Mouse (Mus musculus): ENCODE data around the gene Nr2c1. TPM values are rescaled to one million over a fixed set of nuclear protein-coding genes. Genes with fewer than 3 reads are reported as not detected.

Gene Nr2c1
- polyA plus RNA-seq, 1 experiment from 2014 or later = 12.6 TPM

DNA sequence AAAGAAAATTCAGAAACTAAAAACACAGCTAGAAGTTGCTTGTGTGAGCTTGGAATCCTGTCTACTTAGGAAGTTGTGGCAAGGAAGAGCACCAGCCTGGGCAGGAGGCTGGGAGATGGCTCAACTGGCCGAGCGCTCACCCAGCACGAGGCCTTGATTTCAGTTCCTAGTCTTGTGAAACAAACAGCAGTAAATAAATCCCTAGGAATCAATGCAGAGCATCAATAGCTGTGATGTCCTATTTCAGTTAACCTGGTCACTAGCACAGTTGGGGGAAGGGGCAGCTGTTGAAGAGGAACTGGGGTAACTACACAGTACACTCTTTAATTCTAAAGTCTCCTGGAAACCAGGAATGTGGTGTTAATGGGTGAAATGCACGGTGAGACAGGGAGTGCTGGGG lies 57.1 kb downstream of the Nr2c1 start:
- TF ChIP-seq CTCF (IDR thresholded peaks at IDR 0.05) = no peak
- CTCF ChIA-PET = interaction anchor here (0.8 kb wide), 1 partner anchor 214 kb away, joined by 3 read pairs; no protein-coding TSS in a partner anchor
- no peaks in the 10 kb centered on the region for H3K27me3 ChIP-seq
- DNase-seq (ENCODE audit: low read depth, low spot score) = no peak
- POLR2A ChIA-PET = no interaction called here
- ATAC-seq = no peak
- in situ Hi-C loops (cut with MboI; ENCODE audit: low pct_unique_long_range_greater_than_20kb) = no loop called here

DNA sequence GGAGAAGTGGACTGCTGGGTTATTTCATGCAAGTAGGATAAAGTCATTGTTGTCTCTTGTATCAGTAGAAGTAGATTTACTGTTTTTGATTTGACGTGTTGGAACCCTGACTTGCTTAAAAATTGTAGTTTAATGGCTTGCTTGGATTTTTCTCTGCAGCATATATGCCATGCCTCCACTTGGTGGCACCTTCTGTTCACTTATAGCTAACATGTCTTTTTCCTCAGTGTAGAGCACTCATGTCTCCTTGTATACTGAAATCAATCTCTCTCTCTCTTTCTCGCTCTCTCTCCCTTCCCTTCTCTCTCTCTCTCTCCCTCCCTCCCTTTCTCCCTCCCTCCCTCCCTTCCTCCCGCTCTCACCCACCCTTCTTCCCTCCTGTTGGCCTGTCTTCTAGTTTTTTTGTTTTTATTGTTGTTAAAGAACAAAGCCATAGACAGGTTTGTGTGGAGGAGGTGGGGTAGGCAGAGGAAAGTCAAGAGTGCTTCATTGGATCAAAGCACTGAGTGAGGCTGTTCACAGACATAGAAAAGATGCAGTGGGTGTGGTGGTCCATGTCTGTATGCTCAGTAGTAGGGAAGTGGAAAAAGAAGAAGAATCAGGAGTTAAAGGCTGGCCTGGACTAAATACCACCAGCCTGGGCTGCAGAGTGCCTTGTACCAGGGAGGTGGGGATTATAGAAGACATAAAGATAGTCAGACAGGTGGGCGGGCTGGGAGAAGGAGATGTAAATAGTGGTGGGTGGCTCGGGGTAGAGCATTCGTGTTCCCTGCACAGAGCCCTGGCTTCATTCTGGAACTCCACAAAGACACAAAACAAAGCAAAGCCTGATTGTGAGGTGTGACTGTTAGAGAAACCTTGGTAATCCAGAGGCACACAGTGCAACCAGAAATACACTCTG lies 63.1 kb downstream of the Nr2c1 start:
- CTCF ChIA-PET = no interaction called here
- no peak for DNase-seq (ENCODE audit: low read depth, low spot score)
- no peak for ATAC-seq

DNA sequence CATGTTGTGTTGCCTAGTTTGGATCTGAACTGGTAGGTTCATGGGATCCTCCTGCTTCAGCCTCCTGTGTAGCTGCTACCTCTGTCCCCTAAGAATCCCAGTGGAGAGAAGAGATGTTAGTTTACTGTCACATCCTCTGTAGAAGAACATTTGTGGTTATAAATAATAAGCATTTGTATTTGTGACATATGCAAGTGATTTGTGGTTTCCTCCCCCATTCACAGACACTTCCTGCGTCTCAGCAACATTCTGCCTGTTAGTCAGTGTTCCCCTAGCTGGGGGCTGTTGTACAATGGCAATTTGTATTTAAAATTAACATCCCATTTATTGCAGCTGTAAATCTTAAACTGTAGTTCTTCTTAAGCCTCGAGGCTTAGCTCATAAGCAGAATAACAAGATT lies 63.9 kb downstream of the Nr2c1 start:
- POLR2A ChIA-PET = no interaction called here
- no peak for ATAC-seq
- no peak for DNase-seq (ENCODE audit: low read depth, low spot score)
- no peak for TF ChIP-seq CTCF (IDR thresholded peaks at IDR 0.05)
- no peaks in the 10 kb centered on the region for H3K27me3 ChIP-seq
- CTCF ChIA-PET = no interaction called here
- in situ Hi-C loops (cut with MboI; ENCODE audit: low pct_unique_long_range_greater_than_20kb) = no loop called here

More for the DNA sequence above, 63.1 kb downstream of the Nr2c1 start:
- no peak for TF ChIP-seq CTCF (IDR thresholded peaks at IDR 0.05)
- POLR2A ChIA-PET = no interaction called here
- in situ Hi-C loops (cut with MboI; ENCODE audit: low pct_unique_long_range_greater_than_20kb) = no loop called here
- no peaks in the 10 kb centered on the region for H3K27me3 ChIP-seq

DNA sequence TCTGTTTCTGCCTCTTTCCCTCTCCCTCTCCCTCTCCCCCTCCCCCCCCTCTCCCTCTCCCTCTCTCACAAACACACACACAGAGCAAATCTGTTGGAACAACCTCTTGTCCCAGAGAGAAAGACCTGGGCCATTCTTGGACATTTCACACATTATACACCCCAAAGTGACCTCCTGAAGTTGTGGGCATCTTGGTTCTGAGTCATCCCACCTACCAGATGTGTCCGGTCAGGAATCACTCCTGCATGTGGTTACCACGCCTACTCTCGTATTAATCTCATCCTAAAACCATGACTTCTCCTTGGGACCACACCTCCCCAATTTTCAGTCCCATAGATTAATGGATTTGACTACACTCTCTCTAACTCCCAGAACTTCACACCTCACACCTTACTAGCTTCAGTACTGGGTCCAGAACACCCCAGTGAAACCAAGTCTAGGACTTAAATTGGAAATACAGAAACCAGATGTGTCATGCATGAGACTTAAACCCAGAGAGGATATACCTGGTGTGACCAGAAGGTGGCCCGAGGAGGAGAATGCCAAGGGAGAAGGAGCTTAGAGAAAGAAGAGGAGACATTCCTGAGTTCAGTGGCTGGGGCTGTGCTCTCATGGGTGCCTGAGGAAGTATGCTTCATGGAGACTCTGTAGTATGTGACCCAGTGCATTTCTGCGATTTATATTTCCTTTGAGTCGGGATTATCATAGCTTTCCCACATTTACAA lies 77.4 kb downstream of the Nr2c1 start:
- peak; percentile 47 for ATAC-seq
- in situ Hi-C loops (cut with MboI; ENCODE audit: low pct_unique_long_range_greater_than_20kb) = no loop called here
- H3K27me3 ChIP-seq = no peaks in the 10 kb centered on the region
- ChIA-PET CTCF (interaction anchor here (0.6 kb wide), 1 partner anchor 11 kb away, joined by 4 read pairs; no protein-coding TSS in a partner anchor), POLR2A (no interaction called here)
- peak; percentile 52 for TF ChIP-seq CTCF (IDR thresholded peaks at IDR 0.05)
- no peak for DNase-seq (ENCODE audit: low read depth, low spot score)

DNA sequence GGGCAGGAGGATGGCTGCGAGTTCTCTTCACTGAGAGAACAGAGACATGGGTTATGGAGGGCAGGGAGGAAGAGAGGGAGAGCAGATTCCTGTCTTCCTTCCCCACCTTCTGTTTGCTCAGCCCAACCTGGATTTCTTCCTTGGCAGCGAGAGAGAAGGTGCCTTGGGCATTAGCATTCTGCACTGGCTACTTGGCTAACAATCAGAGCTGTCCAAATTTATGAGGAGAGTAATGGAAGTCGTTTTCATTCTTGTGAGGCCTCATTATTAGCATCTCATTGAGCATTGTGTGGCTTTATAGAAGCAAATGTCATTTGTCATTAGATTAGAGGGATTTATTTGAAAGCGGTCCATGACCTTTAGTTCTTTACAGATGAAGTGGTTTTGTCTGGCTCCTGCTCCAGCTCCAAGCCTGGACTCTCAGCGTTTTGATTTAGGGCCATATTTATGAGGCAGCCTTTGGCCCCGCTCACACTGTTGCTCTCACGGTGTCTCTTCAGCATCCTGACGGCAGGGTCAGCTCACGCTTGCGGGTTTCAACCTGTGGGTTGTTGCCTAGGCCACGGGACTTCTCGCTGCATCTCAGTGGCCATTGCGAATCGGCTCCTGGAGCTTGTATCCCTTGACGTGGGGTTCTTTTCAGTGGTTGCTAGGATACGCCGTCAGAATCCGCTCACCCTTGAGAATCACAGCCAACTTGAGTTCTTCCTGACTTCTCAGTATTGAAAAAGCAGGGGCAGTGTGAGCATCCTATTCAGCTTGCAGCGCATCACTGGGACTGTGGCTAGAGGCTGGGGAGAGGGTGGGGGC lies 82.6 kb downstream of the Nr2c1 start:
- CTCF ChIA-PET = no interaction called here
- TF ChIP-seq CTCF (IDR thresholded peaks at IDR 0.05) = no peak
- POLR2A ChIA-PET = no interaction called here
- in situ Hi-C loops (cut with MboI; ENCODE audit: low pct_unique_long_range_greater_than_20kb) = no loop called here
- ATAC-seq (no peak), DNase-seq (ENCODE audit: low read depth, low spot score) (no peak)
- H3K27me3 ChIP-seq = no peaks in the 10 kb centered on the region

DNA sequence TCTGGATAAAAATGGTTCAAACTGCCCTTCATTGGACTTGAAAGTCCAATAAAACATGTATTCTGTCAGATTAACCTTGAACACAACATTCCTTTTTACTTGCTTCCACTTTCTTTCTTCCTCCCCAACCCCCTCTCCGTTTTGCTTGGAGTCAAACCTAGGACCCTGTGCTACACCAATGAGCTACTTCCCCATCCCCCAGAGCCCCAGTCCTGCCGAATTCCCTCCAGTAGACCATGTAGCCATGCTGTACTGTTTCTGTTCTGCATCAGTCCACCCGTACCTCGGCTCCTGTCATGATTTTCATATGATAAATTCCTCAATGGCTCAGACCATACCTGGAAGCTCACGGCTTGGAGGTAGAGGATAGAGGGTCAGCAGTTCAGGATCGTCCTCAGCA lies 83.2 kb downstream of the Nr2c1 start:
- in situ Hi-C loops (cut with MboI; ENCODE audit: low pct_unique_long_range_greater_than_20kb) = no loop called here
- TF ChIP-seq CTCF (IDR thresholded peaks at IDR 0.05) = no peak
- no peaks in the 10 kb centered on the region for H3K27me3 ChIP-seq
- DNase-seq (ENCODE audit: low read depth, low spot score) (no peak), ATAC-seq (no peak)
- ChIA-PET POLR2A (no interaction called here), CTCF (no interaction called here)

DNA sequence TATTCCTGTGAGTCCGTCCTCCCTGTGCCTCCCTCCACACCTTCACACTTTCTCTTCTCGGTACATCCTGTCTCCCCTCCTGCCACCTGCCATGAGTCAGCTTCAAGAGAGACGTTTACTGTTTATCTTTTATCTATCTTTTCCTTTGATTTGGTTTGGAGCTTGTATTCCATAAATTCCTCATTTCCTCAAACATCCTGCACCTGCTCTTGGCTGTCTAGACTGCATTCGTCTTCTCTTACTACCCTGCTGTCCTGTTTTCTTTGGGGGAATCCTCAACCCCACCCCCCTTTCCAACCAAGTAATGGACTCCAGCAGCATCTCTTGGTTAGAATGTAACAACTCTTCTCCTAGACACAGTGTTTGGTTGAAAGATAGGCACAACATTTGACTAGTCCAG lies 87.4 kb downstream of the Nr2c1 start:
- no peak for ATAC-seq
- POLR2A ChIA-PET = no interaction called here
- no peak for DNase-seq (ENCODE audit: low read depth, low spot score)
- no peak for TF ChIP-seq CTCF (IDR thresholded peaks at IDR 0.05)
- CTCF ChIA-PET = interaction anchor here (1.6 to 1.8 kb wide), 2 partner anchors 10 to 36 kb away, joined by 3 to 4 read pairs; partner anchors contain the start of gene Ndufa12
- in situ Hi-C loops (cut with MboI; ENCODE audit: low pct_unique_long_range_greater_than_20kb) = no loop called here
- H3K27me3 ChIP-seq = no peaks in the 10 kb centered on the region

DNA sequence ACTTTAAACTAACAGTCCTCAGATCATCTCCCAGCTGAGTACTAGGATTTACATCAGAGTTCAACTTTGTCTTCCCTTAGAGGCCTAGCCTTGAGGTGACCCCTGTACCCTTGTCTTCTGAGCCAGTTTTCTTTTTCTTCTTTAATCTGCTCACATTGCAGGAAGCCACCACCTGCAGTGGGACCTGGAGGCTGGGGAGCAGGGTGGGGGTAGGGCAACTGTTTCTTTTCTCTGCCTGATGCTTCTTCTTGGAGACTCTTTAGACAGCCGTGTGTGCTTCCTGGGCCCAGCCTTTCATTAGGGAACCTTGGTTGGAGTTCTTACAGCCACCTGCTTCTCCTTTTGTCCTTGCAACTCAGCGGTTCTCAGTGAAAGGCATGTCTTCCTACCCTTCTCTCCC lies 93.5 kb downstream of the Nr2c1 start:
- H3K27me3 ChIP-seq = no peaks in the 10 kb centered on the region
- DNase-seq (ENCODE audit: low read depth, low spot score) (no peak), ATAC-seq (no peak)
- POLR2A ChIA-PET = no interaction called here
- TF ChIP-seq CTCF (IDR thresholded peaks at IDR 0.05) = no peak
- CTCF ChIA-PET = no interaction called here
- in situ Hi-C loops (cut with MboI; ENCODE audit: low pct_unique_long_range_greater_than_20kb) = no loop called here

Other genes with a start within 250 kb of the Nr2c1 start
- 23.4 TPM for gene Vezt, start 112.2 kb upstream of the Nr2c1 start, polyA plus RNA-seq (2021)
- 2.2 TPM for gene Fgd6, start 112.0 kb upstream of the Nr2c1 start, polyA plus RNA-seq (2021)
- gene Ndufa12, start 50.7 kb downstream of the Nr2c1 start, polyA plus RNA-seq (2021) = 231 TPM
- gene Gm4792, start 150.7 kb downstream of the Nr2c1 start, polyA plus RNA-seq (2021) = not detected
- 6.7 TPM for gene Tmcc3, start 163.9 kb downstream of the Nr2c1 start, polyA plus RNA-seq (2021)

Measured in Patski (cell line).